Mouse (Mus musculus) hindbrain, embryonic 10.5 days (tissue): ENCODE measurements around the gene Gm45717. TPM values are rescaled to one million over a fixed set of nuclear protein-coding genes. Genes with fewer than 3 reads are reported as not detected.
A peak's percentile ranks its signal among the peaks of the same experiment; 100 is the strongest.

ENCODE experiments used
- DNase-seq: peaks from one replicate; pipeline ENCODE4 v3.0.0-alpha.2; 2017; ENCODE audit warnings: low spot score
- H3K27ac ChIP-seq: fragments of 300-500 bp; sonication (generic); 2 replicates; pipeline ENCODE4 v1.5.1; 2016; ENCODE audit warnings: mild to moderate bottlenecking, moderate library complexity
- H3K27me3 ChIP-seq: fragments of 300-500 bp; sonication (generic); 2 replicates; pipeline ENCODE4 v1.6.1; 2016; ENCODE audit warnings: mild to moderate bottlenecking; ENCODE audit not compliant: poor library complexity, insufficient read depth, severe bottlenecking
- H3K36me3 ChIP-seq: fragments of 300-500 bp; sonication (generic); 2 replicates; pipeline ENCODE4 v1.6.1; 2016; ENCODE audit warnings: mild to moderate bottlenecking, moderate library complexity
- H3K4me1 ChIP-seq: fragments of 300-500 bp; sonication (generic); replicated peaks from 2 replicates; pipeline ENCODE4 v1.6.1; 2016; ENCODE audit warnings: mild to moderate bottlenecking
- H3K4me3 ChIP-seq: fragments of 300-500 bp; sonication (generic); 2 replicates; pipeline ENCODE4 v1.5.1; 2016; ENCODE audit warnings: mild to moderate bottlenecking, moderate library complexity
- H3K9me3 ChIP-seq: fragments of 300-500 bp; sonication (generic); 2 replicates; pipeline ENCODE4 v1.6.1; 2016; ENCODE audit warnings: mild to moderate bottlenecking, moderate library complexity
- WGBS: fragments of 180-500 bp; shearing (Covaris S2); methylation state at CpG from one replicate; pipeline ENCODE4 v1.1.7; 2016; 5-methylcytosine and 5-hydroxymethylcytosine counted together
- polyA plus RNA-seq: library from polyadenylated mRNA; unstranded; fragments of >200 nt; fragmentation: Nextera tagmentation; extraction: Ambion mirVana; gene quantifications from 2 replicates; pipeline ENCODE4 v1.2.1, GENCODE M21; 2016

Gene Gm45717
- polyA plus RNA-seq, result 0.35 and 0.80 TPM in 2 replicates

DNA sequence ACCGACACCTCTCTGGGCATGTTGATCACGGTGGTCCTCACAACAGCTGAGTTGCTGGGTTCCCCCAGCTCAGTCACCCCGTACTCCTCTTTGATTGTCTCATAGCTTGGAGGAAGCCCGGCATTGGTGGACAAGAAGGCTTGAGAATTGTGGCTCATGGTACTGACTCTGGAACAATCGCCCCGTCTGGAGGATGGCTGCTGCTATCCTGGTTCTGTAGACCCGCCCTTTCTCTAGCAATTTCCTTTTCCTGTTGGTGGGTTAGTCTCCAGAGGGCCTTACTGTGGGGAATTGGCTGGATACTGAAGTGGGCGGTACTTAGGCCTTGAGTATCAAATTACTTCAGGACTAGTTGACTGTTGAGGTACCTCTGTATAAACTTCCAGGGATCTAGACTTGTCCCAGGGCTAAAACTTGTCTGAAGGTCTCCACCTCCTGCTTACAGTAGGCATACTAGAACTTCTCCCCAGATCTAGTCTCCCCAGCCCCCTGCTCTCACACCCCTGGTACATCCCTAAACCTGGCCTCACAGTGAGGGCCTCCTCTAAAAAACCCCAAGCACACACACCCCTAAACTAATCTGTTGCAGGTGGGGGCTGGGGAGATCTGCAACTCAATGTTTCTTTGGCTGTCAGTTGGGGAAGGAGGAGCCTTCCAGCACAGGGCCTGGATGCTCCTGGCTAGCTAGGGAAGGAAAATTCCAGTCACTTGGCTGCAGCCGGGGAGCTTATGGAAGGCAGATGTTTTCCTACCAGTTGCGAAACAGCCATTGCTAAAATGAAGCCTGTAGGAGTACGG, at the start of gene Gm45717, which contains the start of gene Ifitm2:
Gene Gm45717, minus strand, starts transcription at position 180 of the 798 bp plus-strand sequence.
Gene Ifitm2, minus strand, starts transcription at position 230 of the 798 bp plus-strand sequence.
- peak; percentile 52 for DNase-seq
- WGBS, result 17% methylated on average over 11 of the region's 11 CpGs
- H3K4me3 ChIP-seq, result peak within 1 kb of the TSS; percentile 55
- H3K27me3 ChIP-seq, result 0 out of 2 replicates have a peak, but pooled peaks cover 7% of the 10 kb centered on the region
- H3K27ac ChIP-seq, result peak within 1 kb of the TSS; percentile 86
- no peaks in the 10 kb centered on the region for H3K9me3 ChIP-seq
- H3K36me3 ChIP-seq, result 0 out of 2 replicates have a peak, but pooled peaks cover 6% of the 10 kb centered on the region
- H3K4me1 ChIP-seq, result peaks cover 58% of the 10 kb centered on the region

DNA sequence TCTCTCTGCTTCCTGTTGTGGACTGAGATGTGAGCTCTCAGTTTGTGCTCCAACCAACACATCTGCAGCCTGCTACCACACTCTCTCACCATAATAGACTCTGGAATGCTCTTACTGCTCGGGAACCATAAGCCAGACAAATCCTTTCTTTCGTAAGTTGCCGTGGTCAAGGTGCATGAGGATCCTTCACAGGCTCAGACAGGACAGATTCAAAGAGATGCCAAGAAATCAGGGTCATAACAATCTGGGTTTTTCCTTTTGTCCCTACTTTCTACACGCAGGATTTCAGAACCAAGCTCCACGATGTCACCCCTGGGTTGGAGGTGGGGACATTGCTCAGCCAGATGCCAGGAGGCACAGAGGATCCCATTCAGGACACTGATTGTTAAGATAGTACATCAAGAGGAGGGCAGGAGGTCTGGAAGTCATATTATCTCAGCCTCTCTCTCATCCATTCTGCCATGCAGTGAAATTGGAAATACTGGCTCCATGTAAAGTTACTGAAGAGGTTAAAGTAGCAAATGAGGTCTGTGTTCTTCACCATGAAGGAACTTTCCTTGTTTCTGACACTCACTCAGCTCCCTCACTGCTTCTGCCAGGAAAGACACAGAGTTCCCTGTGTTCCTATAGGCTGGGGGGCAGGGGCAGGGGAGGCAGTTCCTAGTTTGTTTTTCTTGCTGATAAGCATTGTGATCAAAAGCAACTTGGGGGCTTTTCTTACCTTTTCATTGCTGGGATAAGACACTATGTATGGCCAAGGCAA, 47.7 kb upstream of the Gm45717 start:
- Histone ChIP-seq H3K4me3 (no peak overlapping the region), H3K27ac (no peak overlapping the region), H3K9me3 (no peaks in the 10 kb centered on the region), H3K36me3 (no peaks in the 10 kb centered on the region), H3K27me3 (no peaks in the 10 kb centered on the region), H3K4me1 (peaks cover 3% of the 10 kb centered on the region)
- no peak for DNase-seq
- WGBS, result 81% methylated on average over 5 of the region's 5 CpGs

DNA sequence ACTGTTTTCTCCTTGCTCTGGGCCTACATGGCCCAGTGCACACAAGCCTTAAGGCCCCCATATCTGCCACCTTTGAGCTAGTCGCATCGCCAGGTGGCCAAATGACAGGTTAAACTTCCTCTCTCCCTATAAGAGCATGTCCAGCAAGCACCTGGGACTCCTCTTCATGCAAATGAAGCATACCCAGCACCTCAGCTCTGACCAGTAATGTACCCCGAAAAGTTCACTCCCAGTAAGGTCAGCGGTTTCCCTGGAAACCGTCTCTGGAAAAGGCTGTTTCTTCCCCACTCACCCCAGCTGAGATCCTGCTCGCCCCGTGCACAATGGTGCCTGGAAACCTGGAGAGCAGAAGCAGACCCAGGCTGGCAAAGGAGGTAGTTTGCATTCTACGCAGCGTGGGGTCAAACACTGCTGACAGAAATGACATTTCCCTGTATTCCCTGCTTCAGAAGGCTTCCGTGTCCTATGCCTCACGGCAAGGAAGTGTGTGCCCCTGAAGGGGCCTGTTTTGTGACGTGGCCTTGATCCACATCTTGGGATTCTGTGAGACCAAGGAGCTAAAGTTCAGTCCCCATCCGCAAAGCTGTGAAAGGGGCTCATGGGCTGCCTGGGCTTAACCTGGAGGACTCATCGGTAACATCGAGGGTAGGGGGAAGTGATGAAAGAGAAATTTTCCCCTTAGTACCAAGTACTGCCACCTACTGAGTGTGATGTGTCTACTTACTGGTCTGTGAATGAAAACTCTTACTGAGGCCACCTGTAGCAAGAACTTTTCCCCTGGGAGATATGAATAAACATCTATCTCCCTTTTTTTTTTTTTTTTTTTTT, 45.4 kb upstream of the Gm45717 start:
- no peak overlapping the region for H3K27ac ChIP-seq
- no peaks in the 10 kb centered on the region for H3K27me3 ChIP-seq
- H3K4me1 ChIP-seq, result no peaks in the 10 kb centered on the region; the same call in 1 of the 2 replicates
- WGBS, result 74% methylated on average over 15 of the region's 15 CpGs
- DNase-seq, result no peak
- no peaks in the 10 kb centered on the region for H3K9me3 ChIP-seq
- H3K36me3 ChIP-seq, result no peaks in the 10 kb centered on the region
- no peak overlapping the region for H3K4me3 ChIP-seq

DNA sequence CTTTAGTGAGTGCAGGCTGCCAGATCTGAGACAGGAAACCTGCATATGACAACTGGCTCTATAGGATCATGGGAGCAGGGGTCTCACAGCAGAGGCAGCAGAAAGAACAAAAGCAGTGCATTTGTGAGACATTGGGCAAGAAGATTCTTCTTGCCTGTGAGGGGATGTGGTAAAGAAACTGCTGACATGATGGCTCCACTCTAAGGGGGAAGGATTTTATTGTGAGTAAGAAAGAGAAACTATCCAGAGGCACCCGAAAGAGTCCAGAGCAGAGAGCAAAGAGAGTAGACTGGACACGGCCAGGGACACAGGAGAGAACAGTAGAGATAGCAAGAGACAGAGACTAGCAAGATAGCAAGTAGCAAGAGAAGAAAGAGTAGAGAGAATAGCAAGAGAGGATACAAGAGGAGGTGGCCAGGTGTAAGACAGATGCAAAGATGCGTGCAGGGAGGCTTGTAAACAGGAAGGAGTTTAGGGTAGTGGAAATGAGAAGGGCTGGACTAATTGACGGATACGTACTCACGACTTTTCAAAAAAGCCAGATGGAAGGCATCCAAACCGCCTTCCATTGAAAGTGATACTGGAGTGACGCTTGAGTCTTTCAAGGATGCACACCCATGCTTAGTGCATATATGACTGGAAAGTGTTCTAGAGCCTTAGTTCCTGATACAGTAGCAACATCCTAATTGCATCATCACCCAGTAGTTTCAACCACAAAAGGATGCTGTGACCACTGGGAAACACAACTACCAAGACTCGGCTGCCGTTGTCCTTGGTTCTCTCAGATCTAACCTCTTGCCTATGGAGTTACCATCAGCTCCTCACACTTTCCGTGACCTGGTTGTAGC, 43.3 kb upstream of the Gm45717 start:
- Histone ChIP-seq H3K4me3 (no peak overlapping the region), H3K36me3 (no peaks in the 10 kb centered on the region), H3K27ac (no peak overlapping the region), H3K27me3 (no peaks in the 10 kb centered on the region), H3K4me1 (no peaks in the 10 kb centered on the region; the same call in 1 of the 2 replicates), H3K9me3 (no peaks in the 10 kb centered on the region)
- no peak for DNase-seq
- 93% methylated on average over 11 of the region's 11 CpGs for WGBS

DNA sequence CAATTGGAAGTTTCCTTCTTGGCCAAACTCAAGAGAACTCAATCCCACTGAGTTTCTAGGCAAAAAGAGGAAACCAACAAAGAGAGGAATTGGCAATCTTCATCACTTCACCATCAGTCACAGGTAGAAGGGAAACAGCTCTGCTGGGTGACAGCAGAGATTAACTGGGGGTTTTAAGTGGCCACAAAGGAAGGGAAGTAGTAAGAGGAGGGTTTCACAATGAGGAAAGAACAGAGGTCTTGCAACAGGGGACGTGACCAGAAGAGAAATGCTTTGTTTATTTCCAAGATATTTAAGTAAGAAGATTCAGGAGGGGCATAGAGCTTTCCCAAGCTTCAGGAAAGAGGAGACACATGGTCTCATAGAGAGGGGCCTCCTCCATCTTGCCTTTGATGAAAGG, 42.1 kb upstream of the Gm45717 start:
- 64% methylated on average over 1 of the region's 1 CpGs for WGBS
- Histone ChIP-seq H3K9me3 (no peaks in the 10 kb centered on the region), H3K27ac (no peak overlapping the region), H3K4me3 (no peak overlapping the region), H3K36me3 (no peaks in the 10 kb centered on the region), H3K4me1 (no peaks in the 10 kb centered on the region; the same call in 1 of the 2 replicates), H3K27me3 (no peaks in the 10 kb centered on the region)
- no peak for DNase-seq

DNA sequence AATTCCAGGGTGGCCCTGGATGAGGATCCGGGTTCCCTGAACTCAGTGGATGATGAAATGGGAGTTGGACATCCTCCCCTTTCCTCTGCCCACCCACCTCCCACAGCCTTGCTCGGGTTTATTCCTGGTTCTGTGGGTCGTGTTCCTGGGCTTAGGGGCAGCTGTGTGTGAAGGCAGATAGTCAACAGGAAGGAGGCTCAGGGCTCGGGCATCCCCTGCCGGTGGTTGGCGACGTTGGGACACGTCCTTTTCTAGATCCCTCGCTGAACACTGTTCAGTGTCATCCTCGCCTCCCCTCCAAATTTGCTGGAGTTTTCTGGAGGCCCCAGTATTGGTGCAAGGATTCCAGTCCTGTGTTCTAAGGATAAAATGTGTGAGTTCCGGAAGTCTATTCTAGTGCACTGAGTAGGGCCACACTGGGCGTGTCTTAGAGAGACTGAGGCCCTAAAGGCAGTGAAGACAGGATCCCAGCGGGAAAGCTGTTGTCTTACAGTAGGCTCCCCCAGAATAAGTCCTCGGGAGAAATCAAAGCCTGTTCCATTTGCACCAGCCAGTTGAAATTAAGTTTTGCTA, 35.5 kb upstream of the Gm45717 start:
- no peaks in the 10 kb centered on the region for H3K36me3 ChIP-seq
- no peaks in the 10 kb centered on the region for H3K27me3 ChIP-seq
- DNase-seq, result no peak
- no peaks in the 10 kb centered on the region for H3K9me3 ChIP-seq
- no peak overlapping the region for H3K4me3 ChIP-seq
- H3K4me1 ChIP-seq, result peaks cover 25% of the 10 kb centered on the region
- H3K27ac ChIP-seq, result no peak overlapping the region
- WGBS, result 87% methylated on average over 14 of the region's 14 CpGs

DNA sequence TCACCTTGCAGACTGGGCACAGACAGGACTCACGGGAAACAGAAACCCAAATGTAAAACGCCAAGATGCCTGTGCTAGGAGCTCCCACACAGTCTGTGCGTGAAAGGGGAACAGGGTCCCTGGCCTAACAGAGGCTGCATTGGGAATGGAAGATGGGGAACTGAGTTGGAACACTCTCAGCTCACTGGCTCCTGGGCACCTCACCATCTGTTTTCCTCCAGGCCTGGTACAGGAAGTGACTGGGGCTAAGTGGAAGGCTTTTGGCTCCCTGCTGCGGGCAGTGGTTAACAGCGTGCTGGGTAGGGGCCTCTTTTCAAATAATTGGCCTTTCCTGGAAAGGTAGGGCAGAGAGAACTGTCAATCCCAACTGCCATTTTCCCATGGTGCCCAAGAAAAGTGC, 34.9 kb upstream of the Gm45717 start:
- no peaks in the 10 kb centered on the region for H3K27me3 ChIP-seq
- H3K4me1 ChIP-seq, result peaks cover 25% of the 10 kb centered on the region
- WGBS, result 63% methylated on average over 5 of the region's 5 CpGs
- 0 out of 2 replicates have a peak, but pooled peaks cover 3% of the 10 kb centered on the region for H3K9me3 ChIP-seq
- no peak overlapping the region for H3K4me3 ChIP-seq
- 0 out of 2 replicates have a peak overlapping the region, but pooled peaks have one; percentile 35 for H3K27ac ChIP-seq
- H3K36me3 ChIP-seq, result no peaks in the 10 kb centered on the region
- no peak for DNase-seq

DNA sequence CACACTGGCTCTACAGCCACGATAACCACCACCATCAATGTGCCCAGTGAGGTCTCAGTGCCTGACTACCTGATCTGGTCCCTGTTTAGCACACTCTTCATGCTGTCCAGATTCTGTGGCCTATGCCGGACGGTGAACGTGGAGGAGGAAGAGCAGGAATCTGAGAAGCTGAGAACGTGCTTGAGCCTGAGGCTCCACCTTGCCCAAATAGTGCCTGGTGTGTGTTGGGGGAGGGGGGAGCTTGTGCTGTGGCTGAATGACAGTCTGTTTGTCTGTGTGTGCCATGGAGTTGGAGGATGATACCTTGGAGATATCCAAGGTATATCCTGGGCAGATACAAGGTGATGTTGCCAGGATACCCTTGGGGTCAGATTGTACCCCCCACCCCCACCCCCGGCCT, 34.4 kb upstream of the Gm45717 start:
- Histone ChIP-seq H3K4me1 (peaks cover 25% of the 10 kb centered on the region), H3K9me3 (0 out of 2 replicates have a peak, but pooled peaks cover 3% of the 10 kb centered on the region), H3K36me3 (no peaks in the 10 kb centered on the region), H3K27me3 (no peaks in the 10 kb centered on the region), H3K27ac (no peak overlapping the region), H3K4me3 (no peak overlapping the region)
- no peak for DNase-seq
- 71% methylated on average over 6 of the region's 6 CpGs for WGBS

DNA sequence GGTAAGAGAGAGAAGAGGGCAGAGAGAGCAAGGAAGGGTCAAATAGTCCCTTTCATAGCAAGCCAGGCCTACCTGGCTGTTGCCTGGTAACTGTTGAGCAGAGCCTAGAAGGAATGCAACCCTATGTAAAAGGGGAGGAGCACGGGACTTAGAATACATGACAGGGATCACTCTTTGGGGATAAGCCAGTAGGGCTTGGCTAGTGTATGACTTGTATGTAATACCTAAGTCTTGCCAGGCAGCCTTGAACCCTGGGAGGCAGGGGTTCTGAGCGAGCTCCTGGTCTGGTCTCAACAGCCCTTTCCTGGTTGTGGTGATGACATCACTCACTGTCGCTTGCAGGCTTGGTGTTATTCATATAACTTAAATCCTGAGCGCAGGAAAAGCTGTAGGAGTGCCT, 33.3 kb upstream of the Gm45717 start:
- Histone ChIP-seq H3K9me3 (0 out of 2 replicates have a peak, but pooled peaks cover 3% of the 10 kb centered on the region), H3K4me3 (no peak overlapping the region), H3K36me3 (no peaks in the 10 kb centered on the region), H3K27me3 (no peaks in the 10 kb centered on the region), H3K27ac (no peak overlapping the region; the same call in 1 of the 2 replicates), H3K4me1 (peaks cover 25% of the 10 kb centered on the region)
- 74% methylated on average over 4 of the region's 4 CpGs for WGBS
- no peak for DNase-seq

DNA sequence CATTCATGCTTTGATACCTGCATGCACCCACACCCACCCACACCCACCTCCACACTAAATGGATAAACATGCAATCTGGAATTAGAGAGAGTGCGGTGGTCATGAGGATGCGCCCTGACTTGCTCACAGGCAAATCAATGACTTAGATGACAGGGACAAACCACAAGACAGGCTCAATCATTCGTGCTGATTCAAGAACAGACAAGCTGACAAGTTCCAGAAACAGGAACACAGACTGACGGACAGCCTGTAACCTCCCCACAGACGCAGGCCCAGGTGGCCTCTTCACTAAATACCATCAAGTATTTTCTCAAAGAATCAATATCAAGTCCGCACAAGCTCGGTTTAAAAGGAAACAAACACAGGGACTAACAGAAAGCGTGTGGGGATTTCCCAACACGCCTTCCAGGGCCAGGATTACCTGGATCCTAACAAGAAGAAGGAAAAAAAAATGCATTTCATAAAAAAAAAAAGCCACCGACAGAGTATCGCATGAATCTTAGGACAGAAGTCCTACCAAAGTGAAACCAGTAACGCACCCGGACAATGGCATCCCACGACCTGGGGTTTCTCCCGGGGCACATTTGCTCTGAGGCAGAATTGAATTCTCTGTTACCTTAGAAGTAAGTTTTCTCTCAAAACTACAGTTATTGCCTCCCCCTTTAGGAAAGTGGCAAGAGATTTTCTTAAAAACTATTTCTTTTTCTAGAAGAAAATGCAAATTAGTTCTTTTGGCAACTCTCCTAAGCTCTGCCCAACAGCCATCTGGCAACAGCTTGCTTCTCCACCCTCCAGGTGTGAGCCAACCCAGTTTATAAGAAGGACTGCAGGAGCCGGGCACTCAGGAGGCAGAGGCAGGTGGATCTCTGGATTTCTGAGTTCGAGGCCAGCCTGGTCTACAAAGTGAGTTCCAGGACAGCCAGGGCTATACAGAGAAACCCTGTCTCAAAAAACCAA, 31.7 kb upstream of the Gm45717 start:
- H3K4me3 ChIP-seq, result no peak overlapping the region
- no peaks in the 10 kb centered on the region for H3K36me3 ChIP-seq
- no peaks in the 10 kb centered on the region for H3K27me3 ChIP-seq
- 0 out of 2 replicates have a peak, but pooled peaks cover 3% of the 10 kb centered on the region for H3K9me3 ChIP-seq
- 87% methylated on average over 17 of the region's 17 CpGs for WGBS
- H3K4me1 ChIP-seq, result peaks cover 25% of the 10 kb centered on the region
- DNase-seq, result no peak
- no peak overlapping the region for H3K27ac ChIP-seq
